Mouse (Mus musculus): ENCODE measurements around the gene Ran.

DNA sequence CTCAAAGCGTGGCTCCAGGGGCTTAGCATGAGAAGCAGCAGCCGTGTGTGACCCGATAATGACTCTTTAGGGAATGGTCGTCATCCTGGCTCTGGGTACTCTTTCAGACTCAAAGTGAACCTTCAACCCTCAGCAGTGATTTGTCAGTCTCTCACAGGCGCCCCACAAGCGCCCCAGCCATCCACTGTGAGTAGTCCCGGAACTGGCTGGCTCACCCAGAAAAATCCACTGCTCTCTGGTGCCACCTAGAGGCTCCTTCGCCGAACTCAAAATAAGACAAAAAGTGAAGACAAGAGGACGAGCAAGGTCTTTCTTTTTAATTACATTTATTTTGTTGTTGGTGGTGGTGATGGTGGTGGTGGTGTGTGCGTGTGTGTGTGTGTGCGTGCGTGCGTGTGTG, 48.6 kb upstream of the Ran start:
- TF ChIP-seq CTCF (IDR thresholded peaks at IDR 0.05; ENCODE audit: borderline replicate concordance, extremely low read depth, insufficient read depth, insufficient read length) (peak; percentile 82), POLR2A (IDR thresholded peaks at IDR 0.05; ENCODE audit: borderline replicate concordance, extremely low read depth, insufficient read depth, insufficient read length, poor library complexity, severe bottlenecking) (no peak)
